Mouse (Mus musculus): ENCODE measurements around the gene Snx22. TPM values are rescaled to one million over a fixed set of nuclear protein-coding genes. Genes with fewer than 3 reads are reported as not detected.

The Snx22 gene
- total RNA-seq, 2 experiments from 2014 or later = 7.2 to 9.0 TPM

DNA sequence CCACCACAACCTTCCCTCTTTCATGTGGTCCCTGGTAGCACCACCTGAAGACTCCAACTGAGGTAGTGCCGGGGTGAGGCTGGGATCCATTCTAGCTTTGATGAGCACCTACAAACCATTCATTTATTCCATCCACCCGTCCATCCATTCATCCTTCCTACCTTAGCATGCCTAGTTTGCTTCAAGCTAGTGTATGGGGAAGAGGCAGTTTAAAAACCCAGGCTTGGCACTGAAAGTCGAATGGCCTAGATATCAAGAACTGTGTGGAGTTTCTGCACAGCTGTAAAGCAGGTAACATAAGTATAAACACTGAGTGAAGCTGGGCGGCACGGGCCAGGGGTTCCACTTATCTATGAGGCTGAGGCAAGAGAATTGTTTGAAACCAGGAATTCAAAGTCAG, 632 bp upstream of the Snx22 start:
- DNase-seq (ENCODE audit: low spot score in 2 of 2) = no peak

DNA sequence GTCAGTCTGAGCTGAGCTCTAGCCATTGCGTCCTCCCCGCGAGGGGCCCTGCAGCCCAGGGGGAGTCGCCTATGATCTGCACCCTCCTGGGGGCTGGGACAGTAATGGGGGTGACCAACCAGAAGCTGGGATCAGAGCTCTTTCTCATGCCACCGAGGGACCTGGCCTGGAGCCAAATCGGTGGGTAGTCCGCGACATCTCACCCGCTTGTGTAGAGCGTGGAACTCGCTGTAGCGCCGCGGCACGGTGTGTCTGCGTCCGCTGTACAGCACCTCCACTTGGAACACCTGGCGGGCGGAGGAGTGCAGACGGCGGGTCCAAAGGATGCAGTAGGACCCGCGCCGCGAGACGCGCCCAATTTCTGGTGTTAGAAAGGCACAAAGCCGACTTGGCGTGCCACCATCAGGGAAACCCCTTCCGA, 538 bp downstream of the Snx22 start:
- DNase-seq (ENCODE audit: low spot score in 2 of 2) = no peak

DNA sequence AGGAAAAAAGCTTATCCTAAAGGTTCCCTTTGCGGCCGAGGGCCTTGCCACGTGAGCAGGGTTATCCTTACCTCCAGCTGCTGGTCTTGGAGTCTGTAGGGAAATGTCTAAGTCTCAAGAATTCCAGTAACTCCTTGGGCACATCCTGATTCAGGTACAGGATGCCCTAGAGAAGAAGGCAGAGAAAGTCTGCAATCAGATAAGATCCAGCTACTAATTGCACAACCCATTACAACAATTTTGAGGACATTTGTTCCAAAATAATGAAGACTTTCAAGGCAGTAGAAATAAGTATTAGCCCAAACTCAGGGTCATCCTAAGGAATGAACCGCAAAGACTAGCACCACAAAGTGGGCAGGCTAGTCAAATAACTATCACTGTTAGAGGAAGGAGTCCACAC, 1.5 kb downstream of the Snx22 start:
- DNase-seq (ENCODE audit: low spot score in 2 of 2) = no peak

DNA sequence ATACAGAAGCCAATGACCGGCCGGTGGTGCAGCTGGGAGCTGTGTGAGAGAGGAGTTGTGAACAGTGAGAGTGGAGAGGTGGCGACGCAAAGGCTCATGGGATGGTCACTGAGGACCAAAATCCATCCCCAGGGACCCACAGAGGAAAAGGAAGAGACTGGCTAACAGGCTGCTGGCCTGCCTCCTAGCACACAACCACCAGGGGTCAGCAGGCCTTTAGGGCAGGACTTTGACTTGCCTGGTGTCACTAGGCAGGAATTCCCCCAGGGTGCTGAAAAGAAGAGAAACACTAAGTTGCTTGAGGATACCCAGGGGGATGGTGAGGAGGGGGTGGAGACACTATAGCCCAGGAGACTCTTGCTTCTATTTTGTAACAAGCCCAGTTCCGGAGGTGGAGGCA, 2.0 kb downstream of the Snx22 start:
- no peak for DNase-seq (ENCODE audit: low spot score in 2 of 2)

DNA sequence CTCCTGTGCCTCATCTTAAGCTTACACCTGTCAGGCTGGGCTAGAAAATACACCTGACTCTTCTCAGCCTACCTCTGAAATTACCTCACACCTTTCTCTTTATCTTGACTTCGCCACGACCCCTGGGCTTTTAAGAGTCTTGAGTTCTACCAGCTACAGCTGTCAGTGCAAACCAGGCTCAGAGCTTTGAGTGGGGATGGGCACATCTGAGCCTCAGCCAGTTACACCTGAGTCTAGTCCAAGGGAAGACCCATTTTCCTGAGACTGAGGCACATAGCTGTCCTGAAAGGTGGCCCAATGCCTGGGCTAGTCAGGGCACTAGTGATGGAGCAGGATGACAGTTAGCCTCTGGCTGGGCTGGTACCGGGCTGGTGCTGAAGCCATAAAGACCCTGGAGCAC, 2.7 kb downstream of the Snx22 start:
- no peak for DNase-seq (ENCODE audit: low spot score in 2 of 2)

DNA sequence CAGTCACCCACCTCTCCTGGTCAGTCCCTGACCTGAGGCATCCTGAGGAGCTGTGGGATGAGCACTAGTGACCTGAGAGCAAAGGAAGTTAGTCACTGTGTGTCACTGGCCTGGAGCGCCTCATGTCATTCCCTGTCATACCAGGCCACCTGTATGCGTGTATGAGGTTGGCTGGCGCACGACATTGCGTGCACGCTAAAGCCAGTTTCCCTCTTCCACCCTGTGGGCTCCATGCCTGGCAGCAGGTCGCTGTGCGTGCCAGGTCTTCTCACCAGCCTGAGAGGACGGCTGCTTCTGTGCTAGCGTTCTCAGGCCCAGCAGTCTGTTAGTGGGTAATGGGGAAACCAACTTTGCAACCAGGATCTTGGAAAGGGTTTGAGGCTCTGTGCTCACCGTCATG, 5.2 kb downstream of the Snx22 start:
- DNase-seq (ENCODE audit: low spot score in 2 of 2) = no peak

DNA sequence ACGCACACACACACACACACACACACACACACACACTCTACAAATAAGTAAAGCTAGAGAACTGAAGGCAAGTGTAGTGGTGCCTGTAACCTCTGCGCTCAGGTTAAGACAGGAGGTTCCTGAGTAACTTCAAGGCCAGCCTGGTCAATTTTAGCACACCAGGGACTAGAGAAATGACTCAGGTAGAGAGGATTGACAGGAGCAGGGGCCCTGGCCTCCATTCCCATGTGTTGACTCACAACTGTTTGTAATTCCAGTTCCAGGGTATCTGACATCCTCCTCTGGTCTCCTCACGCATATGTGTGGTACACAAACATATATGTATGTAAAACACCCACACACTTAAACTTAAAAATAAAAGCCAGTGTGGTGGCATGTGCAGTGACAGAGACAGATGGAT, 6.1 kb downstream of the Snx22 start:
- no peak for DNase-seq (ENCODE audit: low spot score in 2 of 2)

DNA sequence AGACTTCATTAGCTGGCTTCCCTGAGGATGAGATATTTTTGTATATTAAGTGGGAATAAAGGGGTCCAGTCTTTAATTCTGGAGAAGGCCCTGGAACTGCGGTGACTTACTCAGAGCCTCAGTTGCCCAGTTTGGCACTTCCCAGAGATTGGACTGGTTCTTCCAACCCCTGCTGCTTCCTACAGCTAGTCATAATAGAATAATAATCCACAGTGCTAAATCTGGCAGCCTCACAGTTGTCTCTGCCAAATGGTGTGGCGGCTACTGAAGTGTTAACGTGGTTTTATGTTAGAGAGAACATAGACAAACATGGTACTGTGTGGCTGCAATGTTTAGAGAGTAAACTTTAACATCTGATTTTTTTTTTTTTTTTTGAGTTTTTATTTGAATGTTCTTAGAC, 7.9 kb downstream of the Snx22 start:
- DNase-seq (ENCODE audit: low spot score in 2 of 2) = no peak

DNA sequence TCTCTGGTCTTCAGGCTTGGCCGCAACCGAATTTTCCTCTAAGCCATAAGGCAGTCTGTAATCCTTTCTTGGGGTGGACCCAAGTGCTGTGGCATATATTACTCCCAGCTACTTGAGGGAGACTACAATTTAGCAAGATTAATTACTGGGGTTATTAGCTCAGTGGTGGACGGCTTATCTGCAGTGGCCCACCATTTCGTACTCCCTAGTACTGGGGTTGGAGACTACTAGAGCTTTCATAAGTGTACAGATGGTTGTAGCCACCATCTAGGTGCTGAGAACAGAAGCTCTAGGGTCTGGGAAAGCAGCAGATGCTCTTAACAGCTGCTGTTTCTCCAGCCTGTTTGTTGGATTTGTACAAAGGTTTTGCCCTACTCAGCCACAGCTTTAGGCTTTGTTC, 8.5 kb downstream of the Snx22 start:
- no peak for DNase-seq (ENCODE audit: low spot score in 2 of 2)

DNA sequence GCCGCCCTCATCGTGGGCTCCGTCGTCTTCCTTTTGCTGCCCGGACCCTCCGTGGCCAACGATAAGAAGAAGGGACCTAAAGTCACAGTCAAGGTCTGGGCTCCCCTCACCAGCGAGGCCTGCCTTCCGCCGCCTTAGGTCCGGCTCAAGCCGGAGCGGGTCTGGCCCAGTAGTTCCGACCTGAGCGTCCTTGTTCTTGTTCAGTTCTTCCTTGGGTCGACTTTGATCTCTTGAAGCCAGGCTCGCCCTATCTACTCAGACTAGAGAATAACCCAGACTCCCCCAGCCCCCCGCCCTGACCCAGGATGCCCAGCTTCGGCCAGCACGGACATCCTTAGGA, 9.2 kb downstream of the Snx22 start:
- no peak for DNase-seq (ENCODE audit: low spot score in 2 of 2)

DNA sequence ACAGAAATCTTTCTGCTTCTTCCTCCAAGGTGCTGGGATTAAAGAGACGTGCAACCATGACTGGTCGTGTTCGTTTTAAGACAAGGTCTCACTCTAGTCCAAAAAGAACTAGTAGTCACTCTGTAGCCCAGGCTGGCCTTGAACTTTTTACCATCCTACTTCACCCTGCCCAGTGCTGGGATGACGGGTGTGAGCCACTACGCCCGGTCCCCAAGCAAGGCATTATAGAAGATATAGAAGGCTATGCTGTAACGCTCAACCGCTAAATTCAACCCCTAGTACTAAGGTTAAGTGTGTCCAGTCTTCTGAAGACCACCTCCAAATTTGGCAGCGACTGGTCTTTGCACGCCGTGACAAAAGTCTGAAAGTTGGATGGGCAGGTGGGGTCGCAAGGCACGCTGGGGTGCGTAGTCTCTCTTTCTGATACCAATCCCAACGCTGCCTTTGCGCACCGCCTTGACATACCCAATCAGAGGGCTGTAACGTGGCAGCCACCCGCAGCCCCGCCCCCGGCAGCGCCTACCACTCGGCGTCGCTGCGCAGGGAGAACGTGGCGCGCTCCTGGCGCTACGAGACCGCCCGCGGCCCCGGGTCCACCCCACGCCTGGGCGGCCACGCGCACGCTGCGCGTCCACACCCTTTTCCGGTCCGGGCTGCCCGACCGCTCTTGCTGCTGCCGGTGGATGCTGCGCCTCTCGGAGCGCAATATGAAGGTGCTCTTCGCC, 9.8 kb downstream of the Snx22 start, which contains the start of gene Ppib:
Gene Ppib, plus strand, starts transcription at position 640 of the 725 bp plus-strand sequence.
- peak; percentile 95 to 98 for DNase-seq (ENCODE audit: low spot score in 2 of 2)

DNA sequence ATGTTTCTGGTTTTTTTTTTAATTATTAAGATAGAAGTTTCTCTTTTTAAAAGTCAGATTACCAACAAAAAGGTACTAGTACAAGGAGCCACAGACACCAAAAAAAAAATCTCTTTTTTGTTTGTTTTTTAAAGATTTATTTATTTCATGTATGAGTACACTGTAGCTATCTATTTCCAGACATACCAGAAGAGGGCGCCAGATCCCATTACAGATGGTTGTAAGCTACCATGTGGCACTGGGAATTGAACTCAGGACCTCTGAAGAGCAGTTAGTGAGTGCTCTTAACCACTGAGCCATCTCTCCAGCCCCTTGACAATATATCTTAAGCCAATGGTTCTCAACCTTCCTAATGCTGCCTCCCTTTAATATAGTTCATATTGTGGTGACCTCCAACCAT, 15.9 kb downstream of the Snx22 start:
- DNase-seq (ENCODE audit: low spot score in 2 of 2) = no peak

DNA sequence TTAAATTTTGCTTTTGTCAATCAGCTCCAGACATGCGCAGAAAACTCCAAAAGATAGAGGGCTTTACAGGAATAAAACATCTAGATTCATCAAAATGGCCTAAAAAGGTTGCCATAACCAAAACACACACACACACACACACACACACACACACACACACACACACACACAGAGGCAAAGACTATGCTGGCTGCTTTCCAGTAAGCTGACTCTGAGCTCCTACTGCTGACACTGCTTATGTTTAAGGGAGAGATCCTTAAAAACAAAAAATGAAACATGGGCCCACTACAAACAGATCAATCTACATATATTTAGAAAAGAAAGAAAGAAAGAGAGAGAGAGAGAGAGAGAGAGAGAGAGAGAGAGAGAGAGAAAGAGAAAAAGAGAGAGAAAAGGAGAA, 16.8 kb downstream of the Snx22 start:
- DNase-seq (ENCODE audit: low spot score in 2 of 2) = no peak

DNA sequence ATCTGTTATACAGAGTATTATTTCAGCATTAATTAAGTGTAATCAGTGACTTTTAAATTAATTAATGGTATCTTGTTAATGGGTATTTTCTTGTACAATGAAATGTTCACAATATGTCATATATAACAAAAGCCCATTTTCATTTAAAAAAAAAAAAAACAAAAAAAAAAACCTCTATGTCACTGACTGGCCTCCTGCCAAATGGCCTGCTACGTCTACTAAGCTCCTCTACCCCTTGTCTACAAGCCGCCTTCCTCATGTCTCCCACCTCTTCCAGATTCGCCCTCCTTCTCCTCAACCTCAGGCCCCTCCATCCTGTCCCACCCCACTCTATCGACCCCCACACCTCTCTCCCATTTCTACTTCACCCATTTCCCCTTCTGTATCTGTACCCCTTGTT, 18.0 kb downstream of the Snx22 start:
- DNase-seq (ENCODE audit: low spot score in 2 of 2) = no peak

DNA sequence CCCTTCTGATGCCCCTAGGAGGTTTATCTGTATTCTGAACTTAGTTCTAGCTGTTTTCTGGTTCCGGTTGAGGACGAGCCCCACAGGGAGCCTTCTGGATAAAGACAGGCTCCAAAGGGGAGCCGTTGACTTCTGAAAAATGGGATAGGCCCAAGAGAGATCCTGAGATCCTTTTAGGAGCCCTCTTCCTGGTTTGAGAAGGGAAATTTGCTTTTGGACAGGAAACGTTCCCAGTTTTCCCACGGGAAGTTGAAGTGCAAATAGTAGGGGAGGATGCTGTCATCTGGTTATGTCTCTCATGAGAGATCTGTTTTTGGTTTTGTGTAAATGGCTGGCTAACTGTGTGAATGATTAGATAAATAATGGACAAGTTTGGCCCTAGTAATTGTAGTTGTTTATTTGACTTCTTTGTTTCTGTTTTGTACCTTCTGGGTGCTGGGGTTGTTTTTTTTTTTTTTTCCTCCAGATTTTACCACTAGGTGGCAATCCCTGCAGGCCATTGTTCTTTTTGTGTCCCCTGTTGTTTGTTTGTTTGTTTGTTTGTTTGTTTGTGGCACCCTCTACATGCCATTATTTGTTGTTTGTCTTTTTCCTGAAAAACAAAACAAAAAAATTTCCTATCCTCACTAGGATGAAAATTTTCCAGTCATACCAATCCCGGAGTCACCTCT, 19.5 kb downstream of the Snx22 start:
- DNase-seq (ENCODE audit: low spot score in 2 of 2) = no peak

DNA sequence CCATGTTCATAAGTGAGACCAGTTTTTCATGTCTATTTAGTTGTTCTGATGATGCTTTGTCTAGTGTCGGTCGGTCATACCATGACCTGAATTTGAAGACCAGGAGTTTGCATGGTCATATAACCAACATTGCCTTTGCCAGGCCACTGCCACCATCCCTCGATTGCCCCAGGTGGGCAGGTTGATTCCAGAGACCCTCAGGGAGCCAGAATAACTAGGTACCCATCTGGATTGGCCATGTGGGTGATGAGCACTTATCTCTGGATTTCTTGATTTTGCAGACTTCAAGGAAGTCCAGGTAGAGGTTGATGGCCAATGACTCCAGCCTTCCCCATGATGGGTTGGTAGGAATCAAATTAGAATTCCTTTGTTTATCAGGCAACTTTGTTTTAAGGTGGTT, 26.3 kb downstream of the Snx22 start:
- DNase-seq (ENCODE audit: low spot score in 2 of 2) = no peak

DNA sequence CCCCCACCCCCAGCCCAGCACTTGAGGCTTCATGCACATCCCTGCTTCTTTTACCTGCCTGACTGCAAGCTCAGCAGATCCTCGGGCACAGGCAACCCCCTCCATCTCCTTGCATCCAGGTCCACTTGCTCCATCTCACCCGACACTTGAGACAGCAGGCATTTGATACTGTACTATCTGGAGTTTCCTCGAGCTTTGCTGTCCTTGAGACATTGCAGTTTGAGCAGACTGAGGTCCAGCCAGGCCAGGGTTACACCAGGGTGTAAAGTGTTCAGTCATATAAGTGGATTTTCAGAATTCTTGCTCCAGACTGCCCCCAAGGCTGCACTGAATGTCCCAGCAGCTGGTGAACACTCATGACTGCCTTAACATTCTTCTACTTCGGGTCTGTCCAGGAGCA, 27.2 kb downstream of the Snx22 start:
- DNase-seq (ENCODE audit: low spot score in 2 of 2) = no peak

DNA sequence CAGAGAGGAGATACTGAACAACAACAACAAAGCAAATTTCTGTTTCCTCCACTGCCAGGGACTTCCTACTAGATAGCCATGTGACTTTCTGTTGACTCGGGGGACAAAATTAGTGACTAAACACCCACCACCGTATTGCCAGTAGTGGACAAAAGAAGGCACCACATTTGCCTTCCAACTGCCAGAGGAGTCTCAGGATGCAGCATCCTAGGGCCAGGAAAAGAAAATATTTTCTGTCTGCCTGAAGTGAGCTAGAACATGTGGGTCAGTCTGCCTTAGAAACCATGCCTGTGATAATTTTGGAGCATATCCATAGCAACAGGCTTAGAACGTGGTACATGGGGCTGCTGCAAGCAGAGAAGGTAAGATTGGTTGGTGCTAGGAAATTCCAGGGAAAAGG, 28.7 kb downstream of the Snx22 start:
- peak in 1 of 2 experiments; percentile 38 for DNase-seq (ENCODE audit: low spot score in 2 of 2)

DNA sequence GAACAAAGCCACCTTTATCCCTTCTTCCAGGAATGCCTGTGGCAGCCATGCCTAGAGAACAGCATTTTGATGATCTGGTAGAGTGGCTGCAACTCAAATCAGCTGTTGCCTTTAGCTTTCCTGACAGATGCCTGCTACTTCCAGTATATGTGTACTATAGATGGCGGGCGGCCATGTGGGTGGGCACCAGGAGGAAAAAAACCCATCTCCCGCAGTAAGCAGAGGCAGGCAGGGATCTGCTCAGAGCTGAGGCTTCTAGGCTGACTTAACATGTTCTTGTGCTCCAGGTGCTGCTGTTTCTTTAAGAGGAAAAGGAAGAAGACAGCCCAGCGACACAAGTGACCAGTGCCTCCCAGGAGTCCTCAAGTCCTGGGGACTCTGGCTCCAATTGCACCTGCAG, 30.2 kb downstream of the Snx22 start:
- no peak for DNase-seq (ENCODE audit: low spot score in 2 of 2)

DNA sequence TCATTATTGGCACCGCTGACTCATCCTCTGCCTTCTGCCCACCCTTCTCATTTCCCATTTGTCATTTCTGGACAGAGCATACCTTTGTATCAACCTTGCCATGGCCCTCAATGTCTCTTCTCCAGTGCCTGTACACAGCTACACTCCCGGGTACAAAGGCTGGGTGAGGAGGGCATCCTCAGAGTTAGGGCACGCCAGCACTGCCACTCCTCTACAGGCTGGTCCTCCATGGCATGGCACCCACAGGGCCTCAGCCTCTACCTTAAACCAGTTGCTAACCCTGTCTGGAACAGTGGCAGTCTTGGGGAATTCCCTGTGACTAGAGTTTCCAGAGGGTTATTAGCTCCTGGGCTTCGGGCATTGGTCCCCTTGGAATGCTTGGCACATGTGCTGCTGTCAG, 30.9 kb downstream of the Snx22 start:
- no peak for DNase-seq (ENCODE audit: low spot score in 2 of 2)

DNA sequence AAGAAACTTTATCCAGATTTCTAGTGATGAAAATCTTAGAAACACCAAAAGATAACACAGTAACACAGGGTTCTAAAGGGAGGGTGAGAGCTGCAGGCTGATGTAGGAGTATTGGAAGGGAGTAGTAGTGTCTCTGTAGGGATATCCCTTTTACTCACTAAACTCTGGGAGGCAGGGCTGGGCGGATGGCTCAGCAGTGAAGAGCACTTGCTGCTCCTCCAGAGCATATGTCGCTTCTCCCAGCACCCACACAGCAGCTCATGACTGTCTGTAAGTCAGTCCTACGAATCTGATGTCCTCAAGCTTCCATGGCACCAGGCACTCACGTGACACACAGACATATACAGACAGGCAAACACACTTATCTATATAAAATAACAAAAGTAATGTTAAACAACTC, 31.4 kb downstream of the Snx22 start:
- peak in 1 of 2 experiments; percentile 31 for DNase-seq (ENCODE audit: low spot score in 2 of 2)

DNA sequence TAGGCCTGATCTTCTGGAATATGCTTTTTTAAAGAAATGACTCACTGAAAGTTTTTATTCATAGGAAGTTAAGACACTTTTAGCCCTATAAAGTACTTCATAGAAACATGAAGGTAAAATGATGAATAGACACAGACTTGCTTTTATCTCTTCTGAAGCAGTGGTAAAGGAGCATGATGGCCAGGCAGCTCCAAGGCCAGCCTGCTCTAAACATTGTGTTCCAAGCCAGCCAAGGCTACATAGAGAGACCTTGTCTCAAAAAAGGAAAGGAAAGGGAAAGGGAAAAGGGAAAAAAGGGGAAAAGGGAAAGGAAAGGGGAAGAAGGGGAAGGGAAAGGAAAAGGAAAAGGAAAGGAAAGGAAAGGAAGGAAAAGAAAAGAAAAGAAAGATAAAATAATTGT, 48.9 kb downstream of the Snx22 start:
- no peak for DNase-seq (ENCODE audit: low spot score in 2 of 2)
